Mouse (Mus musculus) liver, embryonic 14.5 days (tissue): ENCODE results near the gene Wrnip1.

ENCODE experiments used
- CTCF ChIP-seq: IDR thresholded peaks from 2 replicates; pipeline ENCODE4 v1.5.1; 2016; ENCODE audit warnings: antibody characterized with exemption, low read depth, control low read depth
- EP300 ChIP-seq: IDR thresholded peaks from 2 replicates; pipeline ENCODE4 v1.6.1; 2016; ENCODE audit warnings: antibody characterized with exemption, low read depth

DNA sequence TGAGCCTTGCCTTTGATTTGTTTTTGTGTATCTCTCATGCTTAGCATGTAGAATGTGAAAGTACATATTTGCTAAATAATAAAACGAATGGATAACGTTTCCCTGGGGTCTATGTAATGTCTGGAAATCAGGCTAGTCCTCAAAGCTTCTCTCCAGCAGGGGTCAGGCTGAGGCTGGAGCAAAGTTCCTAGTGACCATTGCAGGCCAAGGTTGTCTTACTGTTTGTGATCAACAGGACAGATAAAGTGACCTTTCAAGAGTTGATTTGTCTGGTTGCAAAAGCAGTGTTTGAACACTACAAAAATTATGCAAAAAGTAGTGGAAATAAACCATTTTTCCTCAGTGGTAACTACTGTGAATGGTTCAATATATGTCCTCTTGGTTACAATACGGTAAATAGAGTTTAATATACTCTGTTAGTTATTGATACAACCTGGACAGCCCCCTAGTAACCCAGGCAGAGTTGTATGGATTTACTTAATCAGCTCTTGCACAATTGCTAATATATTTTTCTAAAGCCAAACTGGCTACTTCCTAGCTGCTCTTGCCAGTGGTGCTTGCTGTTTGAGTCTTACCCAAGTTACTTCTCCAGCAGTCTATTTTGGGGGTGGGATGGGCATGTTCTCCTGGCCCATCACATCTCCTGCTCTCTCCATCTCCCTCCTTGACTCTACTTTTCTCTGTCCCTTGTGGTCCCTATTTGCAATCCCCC is 25.4 kb downstream of the Wrnip1 start:
- peak; percentile 31; the same call in 1 of the 2 replicates for TF ChIP-seq CTCF
- TF ChIP-seq EP300, result no peak
